Mouse (Mus musculus) bone marrow macrophage, adult 2 months (primary cell): Measurements from ENCODE around the gene Plekhs1.

Experiments
- CTCF ChIP-seq: IDR thresholded peaks from 2 replicates; pipeline ENCODE4 v1.5.1; 2012; ENCODE audit warnings: low read depth, mild to moderate bottlenecking, low read length, moderate library complexity
- POLR2A ChIP-seq: IDR thresholded peaks from 2 replicates; pipeline ENCODE4 v1.6.1; 2012; ENCODE audit warnings: mild to moderate bottlenecking, low read depth, low read length, borderline replicate concordance

GRCm38 (mm10) chr19:56438357-56439071 lies 22.9 kb upstream of the Plekhs1 start:
- TF ChIP-seq CTCF (no peak), POLR2A (no peak)
